Mouse (Mus musculus): Measurements from ENCODE around the gene Vmn1r23. TPM values are rescaled to one million over a fixed set of nuclear protein-coding genes. Genes with fewer than 3 reads are reported as not detected.
"Not testable (repeated sequence)": the region's sequence is repeated elsewhere in the genome, so short reads cannot be mapped to it uniquely, and the experiment has no call there.

Vmn1r23 gene
- not detected for total RNA-seq (2021)

DNA sequence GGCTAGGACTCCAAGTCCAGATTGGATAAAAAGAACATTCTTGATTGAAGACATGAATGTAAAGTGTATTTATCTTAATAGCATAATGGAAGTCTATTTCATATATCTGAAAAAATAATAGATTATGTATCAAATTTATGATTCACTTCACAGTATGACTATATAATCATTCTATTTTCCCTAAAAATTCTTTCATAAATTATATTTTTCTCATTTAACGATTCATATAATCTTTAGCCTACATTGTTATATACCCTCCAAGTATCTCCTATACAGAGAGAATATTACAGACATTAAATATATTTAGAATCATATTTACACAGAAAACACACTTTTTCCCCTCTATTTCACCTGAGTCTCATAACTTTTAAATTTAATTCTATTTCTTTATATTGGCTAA is at the start of gene Vmn1r23:
Vmn1r23 (minus strand) TSS at position 101 of the 400 bp plus-strand sequence.
- DNase-seq (ENCODE audit: low spot score in 2 of 2), result no peak
- intact Hi-C loops (cut with DNase I), result no loop called here

DNA sequence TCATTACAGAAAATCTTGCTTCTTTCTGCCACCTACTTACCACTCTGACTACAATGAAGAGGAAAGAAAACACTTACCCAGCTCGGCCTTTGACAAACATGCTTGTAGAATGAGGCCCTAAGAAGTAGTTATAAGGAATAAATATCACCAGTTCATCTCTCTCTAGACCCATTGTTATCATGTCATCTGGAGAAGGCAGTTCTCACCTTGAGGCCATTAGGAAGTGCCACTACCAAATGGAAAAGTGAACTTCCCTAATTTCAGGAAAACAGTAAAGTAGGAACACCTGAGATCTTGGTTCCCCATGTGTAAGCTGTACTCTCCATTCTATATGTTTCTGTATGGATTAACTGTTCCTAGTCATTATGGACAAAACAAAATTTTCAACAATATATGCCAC is 34.8 kb upstream of the Vmn1r23 start, which contains the start of gene Vmn1r24:
Vmn1r24 (minus strand) TSS at position 101 of the 400 bp plus-strand sequence.
- intact Hi-C loops (cut with DNase I); DNase-seq (ENCODE audit: low spot score in 2 of 2): not testable (repeated sequence)

DNA sequence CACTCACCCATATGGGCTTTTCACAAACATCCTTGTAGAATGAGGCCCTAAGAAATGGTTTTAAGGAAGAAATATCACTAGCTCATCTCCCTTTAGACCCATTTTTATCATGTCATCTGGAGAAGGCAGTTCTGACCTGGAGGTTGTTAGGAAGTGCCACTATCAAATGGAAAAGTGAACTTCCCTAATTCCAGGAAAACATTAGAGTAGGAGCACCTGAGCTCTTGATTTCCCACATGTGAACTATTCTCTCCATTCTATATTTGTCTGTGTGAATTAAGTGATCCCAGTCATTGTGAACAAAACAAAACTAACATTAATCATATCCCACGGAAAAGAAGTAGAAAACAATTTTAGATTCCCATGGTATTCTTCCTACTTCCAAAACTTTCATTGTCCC is 18.7 kb downstream of the Vmn1r23 start, which contains the start of gene Vmn1r22:
Vmn1r22 (minus strand) TSS at position 101 of the 400 bp plus-strand sequence.
- intact Hi-C loops (cut with DNase I), result no loop called here
- no peak for DNase-seq (ENCODE audit: low spot score in 2 of 2)

Other genes with a start within 250 kb of the Vmn1r23 start
- 1 to 10 TPM; 8.9 to 9.2 TPM for gene Pyurf, start 234.8 kb downstream of the Vmn1r23 start, total RNA-seq (2021)
- gene Lancl2, start 224.3 kb downstream of the Vmn1r23 start, total RNA-seq (2021), result 100 to 1,000 TPM; 114 to 127 TPM
- gene Vopp1, start 101.7 kb downstream of the Vmn1r23 start, total RNA-seq (2021), result 100 to 1,000 TPM; 131 to 139 TPM
- not detected for gene Vmn1r21, start 76.5 kb downstream of the Vmn1r23 start, total RNA-seq (2021)
- not detected for gene Vmn1r22, start 18.8 kb downstream of the Vmn1r23 start, total RNA-seq (2021)
- gene Vmn1r24, start 34.7 kb upstream of the Vmn1r23 start, total RNA-seq (2021), result not detected
- not detected for gene Vmn1r25, start 54.0 kb upstream of the Vmn1r23 start, total RNA-seq (2021)
- gene Vmn1r26, start 88.3 kb upstream of the Vmn1r23 start, total RNA-seq (2021), result not detected

All from left cerebral cortex, postnatal 36 days (tissue).